Mouse (Mus musculus) liver (tissue): Measurements from ENCODE around the gene Tbx20.

Experiments
- DNase-seq: peaks from one replicate; pipeline ENCODE4 v3.0.0-alpha.2; 2020; ENCODE audit warnings: mixed read lengths

The Tbx20 gene

GRCm38 (mm10) chr9:24765572-24765971 is 8.5 kb downstream of the Tbx20 start:
- no peak for DNase-seq

GRCm38 (mm10) chr9:24760461-24760860 is 13.6 kb downstream of the Tbx20 start:
- DNase-seq, result no peak

- DNase-seq, result no peak
Measured at GRCm38 (mm10) chr9:24744958-24745357, 29.1 kb downstream of the Tbx20 start.

GRCm38 (mm10) chr9:24701246-24701645 is 72.9 kb downstream of the Tbx20 start:
- DNase-seq, result no peak

- DNase-seq, result no peak
Measured at GRCm38 (mm10) chr9:24696405-24696778, 77.7 kb downstream of the Tbx20 start.

- peak; percentile 29 for DNase-seq
Measured at GRCm38 (mm10) chr9:24695700-24696404, 78.3 kb downstream of the Tbx20 start, which contains the start of gene Dpy19l2. TSS of gene Dpy19l2 (minus strand) at chr9:24696293.
